Mouse (Mus musculus) C2C12 (cell line): Measurements from ENCODE around the gene Kptn.

Source experiments
- CEBPB ChIP-seq: IDR thresholded peaks from one replicate; pipeline ENCODE4 v1.6.1; 2011; ENCODE audit warnings: low read depth, mild to moderate bottlenecking, control low read depth, moderate library complexity
- CTCF ChIP-seq: IDR thresholded peaks from one replicate; pipeline ENCODE4 v1.5.1; 2011; ENCODE audit not compliant: control insufficient read depth, insufficient read depth, insufficient read length
- MAX ChIP-seq: IDR thresholded peaks from one replicate; pipeline ENCODE4 v1.6.1; 2011; ENCODE audit warnings: mild to moderate bottlenecking, control low read depth

DNA sequence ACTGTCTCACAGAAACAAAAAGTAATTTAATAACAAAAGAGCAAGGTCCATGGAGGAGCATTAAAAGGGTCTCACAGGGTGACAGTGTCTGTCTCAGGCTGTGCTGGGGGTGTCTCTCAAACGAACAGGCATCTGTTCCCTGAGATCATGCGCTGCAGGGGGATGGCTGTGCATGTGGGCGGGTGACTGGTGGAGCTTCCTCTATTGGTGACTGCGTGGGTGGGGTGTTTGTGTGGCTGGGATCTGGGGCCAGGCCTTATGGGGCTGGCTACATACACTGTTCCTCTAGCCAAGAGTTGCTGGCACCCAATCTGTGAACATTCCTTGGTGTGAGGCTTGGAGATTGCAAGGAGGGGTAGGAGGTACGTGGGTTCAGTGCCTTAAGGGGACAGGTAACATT is 29.5 kb downstream of the Kptn start:
- TF ChIP-seq CEBPB (no peak), CTCF (no peak), MAX (no peak)
